Mouse (Mus musculus): ENCODE data around the gene Med13l.

DNA sequence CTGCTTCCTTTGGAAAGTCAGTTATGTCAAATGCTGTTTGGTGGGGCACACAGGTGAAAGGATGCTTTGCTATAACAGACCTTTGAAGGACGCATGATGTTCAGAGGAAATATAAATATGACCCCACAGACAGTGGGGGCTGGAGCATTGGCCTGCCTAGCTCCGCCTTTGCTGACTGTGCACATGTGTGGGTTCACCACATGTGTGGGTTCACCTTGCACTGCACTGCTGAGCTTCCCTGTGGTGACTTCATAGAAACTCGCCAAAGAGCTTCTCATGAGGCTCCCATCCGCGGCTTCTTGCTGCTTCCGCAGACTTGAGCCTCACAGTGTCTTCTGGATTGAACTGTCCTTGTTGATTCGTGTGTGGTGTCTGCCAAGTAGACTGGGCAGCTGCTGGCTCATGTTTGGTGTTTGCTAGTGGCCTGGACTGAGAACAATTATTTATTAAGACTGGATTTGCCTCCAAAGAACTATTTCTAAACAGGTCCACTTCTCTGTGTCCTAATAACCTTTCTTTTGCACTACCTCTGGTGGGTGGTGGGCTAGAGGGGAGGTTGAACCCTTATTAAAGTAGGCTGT is 59.9 kb downstream of the Med13l start:
- TF ChIP-seq GATA1 (IDR thresholded peaks at IDR 0.05; ENCODE audit: borderline replicate concordance, low read length) (no peak), FLI1 (IDR thresholded peaks at IDR 0.05; ENCODE audit: low read length) (no peak)
